Mouse (Mus musculus): ENCODE data around the gene Tbx1.

Tbx1 gene

GRCm38 (mm10) chr16:18622019-18622418, 31.5 kb upstream of the Tbx1 start, which contains the start of gene Gp1bb:
Gene Gp1bb, minus strand, starts transcription at chr16:18622403.
- DNase-seq, result no peak

GRCm38 (mm10) chr16:18621362-18622001, 31.0 kb upstream of the Tbx1 start:
- no peak for DNase-seq

GRCm38 (mm10) chr16:18620601-18621361, 30.3 kb upstream of the Tbx1 start:
- DNase-seq, result no peak

GRCm38 (mm10) chr16:18620201-18620600, 29.7 kb upstream of the Tbx1 start:
- no peak for DNase-seq

- DNase-seq, result no peak
Observed at GRCm38 (mm10) chr16:18619110-18619509, 28.6 kb upstream of the Tbx1 start.

- no peak for DNase-seq
Observed at GRCm38 (mm10) chr16:18618297-18618696, 27.8 kb upstream of the Tbx1 start.

GRCm38 (mm10) chr16:18617370-18618065, 27.0 kb upstream of the Tbx1 start:
- DNase-seq, result peak; percentile 73

- DNase-seq, result no peak
Observed at GRCm38 (mm10) chr16:18613301-18613700, 22.8 kb upstream of the Tbx1 start.

GRCm38 (mm10) chr16:18611752-18612151, 21.3 kb upstream of the Tbx1 start:
- no peak for DNase-seq

- DNase-seq, result no peak
Observed at GRCm38 (mm10) chr16:18609099-18609498, 18.6 kb upstream of the Tbx1 start.

- DNase-seq, result no peak
Observed at GRCm38 (mm10) chr16:18608226-18608625, 17.8 kb upstream of the Tbx1 start.

- DNase-seq, result no peak
Observed at GRCm38 (mm10) chr16:18605705-18606104, 15.2 kb upstream of the Tbx1 start.

GRCm38 (mm10) chr16:18604267-18604701, 13.8 kb upstream of the Tbx1 start:
- DNase-seq, result peak; percentile 40

- DNase-seq, result no peak
Observed at GRCm38 (mm10) chr16:18601447-18601846, 11.0 kb upstream of the Tbx1 start.

GRCm38 (mm10) chr16:18598006-18598405, 7.5 kb upstream of the Tbx1 start:
- DNase-seq, result no peak

- DNase-seq, result no peak
Observed at GRCm38 (mm10) chr16:18596255-18596654, 5.8 kb upstream of the Tbx1 start.

- no peak for DNase-seq
Observed at GRCm38 (mm10) chr16:18593930-18594329, 3.5 kb upstream of the Tbx1 start.

- no peak for DNase-seq
Observed at GRCm38 (mm10) chr16:18591047-18592018, 862 bp upstream of the Tbx1 start.

- DNase-seq, result no peak
Observed at GRCm38 (mm10) chr16:18589080-18589621, 1.3 kb downstream of the Tbx1 start.

- DNase-seq, result no peak
Observed at GRCm38 (mm10) chr16:18588738-18589055, 1.8 kb downstream of the Tbx1 start.

- DNase-seq, result no peak
Observed at GRCm38 (mm10) chr16:18587847-18588737, 2.4 kb downstream of the Tbx1 start.

Data from kidney, adult 11 months (tissue).